Mouse (Mus musculus): ENCODE data around the gene 2200002D01Rik. TPM values are rescaled to one million over a fixed set of nuclear protein-coding genes. Genes with fewer than 3 reads are reported as not detected.
A peak's percentile ranks its signal among the peaks of the same experiment; 100 is the strongest.

Gene 2200002D01Rik
- total RNA-seq, 2 experiments from 2014 or later: 0.73 to 3.7 TPM

DNA sequence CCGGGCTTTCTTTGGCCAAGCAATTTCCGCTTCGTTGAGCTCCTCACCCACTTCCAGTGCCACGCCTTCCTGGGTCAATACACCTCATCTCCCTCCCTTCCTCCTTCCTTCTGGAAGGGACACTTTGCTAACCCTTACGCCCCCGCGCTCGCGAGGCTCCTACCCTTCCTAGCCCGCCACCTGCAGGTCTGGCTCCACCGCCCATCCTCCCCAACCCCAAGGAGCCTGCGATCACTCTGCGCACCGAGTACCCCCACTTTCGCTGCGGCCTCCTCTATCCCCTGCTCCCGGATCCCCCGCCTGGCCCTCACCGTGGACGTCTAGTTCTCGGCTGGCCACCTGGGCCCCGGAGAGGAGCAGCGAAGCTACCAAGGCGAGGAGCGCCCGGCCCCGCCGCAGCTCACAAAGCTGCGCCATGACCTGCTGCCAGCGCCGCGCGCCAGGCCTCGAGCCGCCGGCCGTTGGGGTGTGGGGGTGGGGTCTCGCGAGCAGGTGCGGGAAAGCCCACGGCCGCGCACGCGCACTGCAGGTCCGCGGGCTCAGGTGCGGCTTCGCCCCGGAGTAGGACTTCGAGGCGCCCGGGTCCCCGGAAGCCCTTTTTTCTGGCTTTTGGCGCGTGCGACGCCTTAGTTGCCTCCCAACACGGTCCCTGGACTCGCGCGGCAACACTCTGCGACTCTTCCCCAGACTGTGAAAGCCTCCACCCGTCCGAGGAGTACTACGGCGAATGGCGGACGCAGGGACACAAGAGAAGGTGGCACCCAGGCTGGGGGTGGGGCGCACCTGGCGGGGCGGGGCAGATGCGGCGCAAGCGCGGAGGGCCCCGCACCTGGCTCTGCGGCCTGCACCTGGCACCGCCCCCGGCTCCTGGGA is 33.2 kb upstream of the 2200002D01Rik start, which contains the start of gene Spint2:
Gene Spint2 (minus strand): TSS at position 712 of the 873 bp plus-strand sequence.
- intact Hi-C loops (cut with DNase I): loop anchor here (5.0 kb wide), 1 partner anchor 34 kb away; the partner anchor contains the start of gene 2200002D01Rik

DNA sequence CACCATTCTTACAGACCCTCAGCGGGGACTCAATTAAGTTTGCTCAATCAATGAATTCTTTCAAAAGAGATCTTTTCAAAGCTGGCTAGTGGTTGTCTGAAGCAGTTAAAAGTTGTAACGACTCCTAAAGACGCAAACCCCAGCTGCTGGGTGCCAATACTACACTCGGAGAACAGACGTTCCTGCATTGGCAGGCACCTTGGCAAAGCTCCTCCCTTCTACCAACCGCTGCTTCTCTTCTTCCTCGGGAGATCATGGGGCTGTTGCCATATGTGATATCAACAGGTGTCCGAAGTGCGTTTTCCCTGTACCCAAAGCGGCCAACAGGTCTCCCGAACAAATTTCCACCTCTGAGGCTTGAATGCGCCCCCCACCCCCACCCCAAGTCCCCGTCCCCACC is 32.5 kb upstream of the 2200002D01Rik start:
- intact Hi-C loops (cut with DNase I): loop anchor here (5.0 kb wide), 1 partner anchor 34 kb away; the partner anchor contains the start of gene 2200002D01Rik
- DNase-seq (ENCODE audit: low spot score): no peak

More for the DNA sequence above, 33.2 kb upstream of the 2200002D01Rik start, which contains the start of gene Spint2:
- DNase-seq (ENCODE audit: low spot score): no peak

DNA sequence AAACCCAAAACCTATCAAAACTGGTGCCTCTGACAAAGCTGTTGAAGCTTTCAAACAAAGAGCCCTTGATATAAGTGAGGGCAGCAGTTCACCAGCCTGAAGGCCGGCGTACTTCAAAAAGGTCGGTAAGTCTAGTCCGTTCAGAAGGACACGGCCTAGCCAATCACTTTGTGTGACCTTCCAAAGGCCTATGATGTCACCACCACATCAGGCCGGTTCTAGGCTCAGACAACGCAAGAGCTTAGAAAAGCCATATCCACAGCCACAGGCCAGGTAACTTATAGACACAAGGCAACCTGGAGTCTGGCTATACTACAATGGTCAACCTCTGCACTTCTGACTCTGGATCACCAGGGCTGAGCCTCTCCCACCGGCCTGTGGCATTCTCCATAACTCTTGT is 31.7 kb upstream of the 2200002D01Rik start:
- intact Hi-C loops (cut with DNase I): loop anchor here (5.0 kb wide), 1 partner anchor 33 kb away; the partner anchor contains the start of gene 2200002D01Rik
- no peak for DNase-seq (ENCODE audit: low spot score)

DNA sequence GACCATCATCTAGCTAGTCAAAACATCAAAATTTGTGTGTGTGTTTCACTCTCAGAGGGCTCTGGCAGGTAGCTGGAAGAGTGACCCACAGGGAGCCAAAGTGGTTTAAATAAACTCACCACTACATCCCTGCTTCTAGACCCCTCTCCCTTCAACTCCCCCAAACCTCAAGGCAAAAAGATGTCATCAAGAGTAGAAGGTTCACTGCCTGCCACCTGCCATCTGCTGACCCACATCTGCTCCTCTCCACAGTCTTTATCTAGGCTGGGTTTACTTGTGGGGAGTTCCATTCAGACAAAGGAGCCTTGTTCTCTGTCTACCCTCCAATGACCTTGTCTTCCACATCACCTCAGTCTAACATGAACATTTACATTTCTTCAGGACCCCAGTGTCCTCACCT is 31.0 kb upstream of the 2200002D01Rik start:
- intact Hi-C loops (cut with DNase I): no loop called here
- DNase-seq (ENCODE audit: low spot score): no peak

DNA sequence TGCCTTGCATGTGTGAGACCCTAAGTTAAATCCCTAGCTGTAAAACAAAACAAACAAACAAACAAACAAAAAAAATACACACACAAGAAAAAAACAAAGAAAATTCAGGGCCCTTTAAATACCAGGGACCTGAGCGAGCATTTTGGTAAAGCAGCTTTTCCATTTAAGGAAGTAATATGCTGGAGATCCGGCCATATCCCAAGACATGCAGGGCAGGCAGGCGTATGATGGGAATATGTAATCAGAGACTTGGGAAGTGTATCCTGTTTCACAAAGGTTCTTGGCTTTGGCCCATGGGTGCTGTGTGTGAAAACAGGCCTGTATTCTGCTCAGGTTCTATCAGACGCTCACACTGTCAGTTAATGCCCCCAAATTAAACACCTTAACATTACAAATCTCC is 29.2 kb upstream of the 2200002D01Rik start:
- DNase-seq (ENCODE audit: low spot score): no peak
- intact Hi-C loops (cut with DNase I): no loop called here

DNA sequence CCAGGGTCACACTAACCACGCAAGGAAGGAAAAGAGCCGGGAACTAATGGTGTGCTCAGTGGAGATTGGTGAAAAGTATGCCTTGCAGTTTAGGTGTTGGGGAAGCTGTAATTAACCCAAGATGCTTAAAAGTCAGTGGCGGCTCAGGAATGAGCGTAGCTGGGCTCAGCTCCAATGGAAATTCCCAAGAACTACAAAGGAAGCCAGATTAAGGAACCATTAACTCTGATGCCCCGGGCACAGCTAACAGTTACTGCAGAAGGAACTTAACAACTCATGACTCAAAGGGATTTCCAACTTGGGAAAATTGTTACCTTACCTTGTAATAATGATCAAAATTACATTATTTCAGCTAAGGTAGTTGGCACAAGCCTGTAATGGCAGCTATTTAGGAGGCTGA is 28.4 kb upstream of the 2200002D01Rik start:
- DNase-seq (ENCODE audit: low spot score): no peak
- intact Hi-C loops (cut with DNase I): no loop called here

DNA sequence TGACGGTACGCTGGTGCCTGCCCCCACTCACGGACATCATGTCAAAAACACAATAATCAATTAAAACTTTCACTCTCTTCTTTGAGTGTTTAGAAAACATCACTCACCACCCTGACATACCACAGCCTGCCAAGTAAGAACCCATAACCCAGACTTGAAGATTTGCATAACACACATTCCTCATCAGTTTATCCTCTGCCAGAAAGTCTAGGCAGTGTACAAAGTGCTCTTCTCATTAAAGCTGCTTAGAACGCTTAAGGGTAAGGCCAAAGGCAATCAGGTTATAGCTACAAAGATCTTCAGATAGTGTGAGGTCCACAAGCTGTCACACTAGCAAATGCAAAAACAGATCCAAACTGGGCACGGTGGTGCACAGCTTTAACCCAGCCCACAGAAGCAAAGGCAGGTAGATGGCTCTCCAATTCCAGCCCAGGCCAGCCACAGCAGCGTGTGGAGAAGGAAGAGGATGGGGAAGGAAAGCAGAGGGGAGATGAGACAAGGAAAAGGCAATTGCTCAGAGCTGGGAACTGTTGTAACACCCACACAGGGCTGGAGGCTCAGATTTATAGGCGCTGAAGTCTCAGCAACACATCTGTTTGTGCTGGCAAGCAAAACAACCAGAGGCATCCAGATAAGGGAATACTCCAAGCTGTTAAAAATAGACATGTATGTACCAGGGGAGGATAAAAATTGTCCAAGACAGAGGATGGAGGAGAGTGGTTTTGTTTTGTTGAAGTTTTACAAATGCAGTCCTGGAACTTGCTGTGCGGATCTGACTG is 23.6 kb upstream of the 2200002D01Rik start:
- DNase-seq (ENCODE audit: low spot score): no peak

DNA sequence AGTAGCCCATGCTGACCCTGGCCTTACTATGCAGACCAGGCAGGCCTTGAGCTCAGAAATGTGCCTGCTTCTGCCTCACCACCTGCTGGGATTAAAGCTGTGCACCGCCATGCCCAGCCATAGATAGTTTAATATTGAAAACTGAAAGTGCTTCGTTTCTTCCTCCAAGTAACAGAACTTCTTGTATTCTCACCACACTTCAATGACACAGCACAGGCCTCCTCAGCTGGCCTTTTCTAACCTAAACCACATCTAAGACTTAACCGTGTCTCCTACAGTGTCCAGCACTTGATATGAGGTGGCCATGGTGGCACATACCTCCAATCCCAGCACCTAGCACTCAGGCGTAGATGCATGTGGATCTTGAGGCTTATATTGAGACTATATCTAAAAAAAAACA is 22.2 kb upstream of the 2200002D01Rik start:
- intact Hi-C loops (cut with DNase I): no loop called here
- no peak for DNase-seq (ENCODE audit: low spot score)

More for the DNA sequence above, 23.6 kb upstream of the 2200002D01Rik start:
- intact Hi-C loops (cut with DNase I): no loop called here

DNA sequence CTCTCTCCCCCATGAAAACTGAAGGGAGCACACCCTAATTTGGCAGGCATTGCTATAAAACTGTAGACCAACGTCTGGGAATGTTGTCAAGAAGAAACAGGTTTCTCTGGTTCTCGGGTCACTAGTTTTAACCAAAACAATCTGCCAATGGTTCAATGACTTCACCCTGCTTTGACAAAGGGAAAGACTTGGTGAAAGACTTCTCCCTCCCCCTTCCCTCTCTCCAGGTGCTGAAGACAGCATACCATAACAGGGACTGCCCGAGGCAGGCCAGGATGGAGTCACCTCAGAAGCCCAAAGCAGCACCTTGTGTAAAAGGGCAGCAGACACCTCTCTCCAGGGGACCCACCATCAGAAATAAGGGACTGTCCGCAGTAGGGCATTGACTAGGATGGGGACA is 18.7 kb upstream of the 2200002D01Rik start:
- no peak for DNase-seq (ENCODE audit: low spot score)
- intact Hi-C loops (cut with DNase I): no loop called here

DNA sequence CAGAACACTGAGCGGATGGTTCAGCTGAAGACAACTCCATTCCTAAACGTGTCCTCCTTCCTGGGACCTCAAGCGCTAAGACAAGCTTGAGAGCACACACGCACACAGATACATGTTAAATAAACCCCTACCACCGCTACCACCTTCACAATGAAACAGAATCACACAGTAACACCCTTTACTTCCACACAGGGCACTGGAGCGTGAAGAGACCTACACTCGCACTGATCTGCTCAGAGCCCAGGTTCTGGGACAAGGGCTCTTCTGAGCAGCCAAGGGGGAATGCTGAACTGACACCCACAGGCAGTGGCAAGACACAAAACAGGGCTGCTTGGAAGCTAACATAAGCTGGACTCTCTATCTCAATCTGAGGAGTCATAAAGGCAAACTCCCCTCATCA is 17.4 kb upstream of the 2200002D01Rik start:
- intact Hi-C loops (cut with DNase I): no loop called here
- no peak for DNase-seq (ENCODE audit: low spot score)

DNA sequence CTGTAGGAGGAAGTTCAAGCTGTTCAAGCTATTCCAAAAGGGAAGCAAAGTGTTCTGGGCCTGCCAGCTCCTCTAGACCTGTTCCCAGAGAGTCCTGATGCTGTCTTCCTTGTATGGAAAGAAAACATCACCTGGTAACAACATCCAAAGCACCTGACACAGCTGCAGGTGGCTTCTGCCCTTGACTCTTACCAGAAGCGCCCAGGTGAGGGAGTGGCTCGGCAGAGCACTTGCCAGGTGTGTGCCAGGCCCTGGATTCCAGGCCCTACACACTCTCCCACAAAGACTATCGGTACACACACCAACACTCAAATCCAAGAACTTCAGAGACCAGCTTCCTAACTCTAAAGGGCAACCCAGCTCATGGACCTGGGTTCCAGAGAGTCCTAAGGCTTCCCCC is 15.6 kb upstream of the 2200002D01Rik start:
- no peak for DNase-seq (ENCODE audit: low spot score)
- intact Hi-C loops (cut with DNase I): no loop called here

DNA sequence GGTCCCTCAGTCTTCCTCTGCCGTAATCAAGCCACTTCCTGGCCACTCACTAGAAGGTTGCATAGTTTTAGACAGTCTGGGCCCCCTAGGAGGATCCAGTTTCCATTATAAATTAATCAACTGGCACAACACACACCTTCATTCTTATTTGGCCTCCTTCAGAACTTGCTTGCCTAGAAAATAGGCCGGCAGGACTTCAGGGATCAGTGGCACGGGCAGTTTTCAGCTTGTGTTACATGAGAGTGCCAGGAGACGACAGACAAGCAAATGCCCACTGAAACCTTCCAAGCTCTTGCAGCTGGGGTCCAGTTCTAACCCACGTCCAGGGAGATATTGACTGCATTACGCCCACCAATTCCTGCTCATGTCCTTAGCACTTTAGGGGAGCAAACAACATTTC is 13.9 kb upstream of the 2200002D01Rik start:
- intact Hi-C loops (cut with DNase I): no loop called here
- no peak for DNase-seq (ENCODE audit: low spot score)

DNA sequence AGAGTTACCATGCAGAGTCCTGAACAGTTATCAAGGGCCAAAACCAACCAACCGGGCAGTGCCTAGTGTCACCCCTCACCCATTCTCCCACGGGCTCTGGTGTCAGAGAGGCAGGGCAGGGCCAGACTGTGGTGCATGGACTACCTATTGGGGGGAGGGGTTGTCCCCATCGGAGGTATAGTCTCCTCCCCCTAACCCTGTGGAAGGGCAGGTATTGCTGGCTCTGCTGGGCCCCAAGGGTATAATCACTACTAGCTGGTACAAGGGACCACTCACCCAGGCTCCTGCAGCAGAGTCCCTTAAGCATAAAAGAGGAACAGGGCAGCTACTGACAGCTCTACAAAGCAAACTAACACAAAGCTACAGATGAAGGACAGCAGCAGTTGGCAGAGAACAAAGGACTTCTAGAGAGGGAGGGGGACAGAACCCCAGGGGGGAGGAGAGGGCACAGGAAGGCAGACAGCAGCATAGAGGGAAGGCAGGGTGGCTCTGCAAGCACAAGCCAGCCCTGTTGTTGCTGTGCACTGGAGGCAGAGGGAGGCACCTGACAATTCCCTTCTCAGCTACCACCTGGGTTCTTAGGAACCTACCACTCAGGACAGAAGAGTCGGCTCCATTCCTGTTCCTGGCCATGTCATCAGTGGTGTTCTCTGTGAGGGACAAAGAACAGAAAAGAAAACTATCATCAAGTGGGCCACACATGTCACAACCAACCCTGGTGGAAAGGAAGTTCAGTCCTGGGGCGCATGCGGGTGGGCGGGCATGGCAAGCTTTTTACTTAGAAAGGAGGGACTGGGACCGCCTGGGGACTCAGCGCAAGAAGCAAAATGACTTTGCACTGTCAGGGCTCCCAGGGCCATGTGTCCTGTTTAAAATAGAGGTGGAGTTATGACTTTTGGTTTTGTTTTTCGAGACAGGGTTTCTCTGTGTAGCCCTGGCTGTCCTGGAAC is 11.8 kb upstream of the 2200002D01Rik start:
- intact Hi-C loops (cut with DNase I): no loop called here
- no peak for DNase-seq (ENCODE audit: low spot score)

DNA sequence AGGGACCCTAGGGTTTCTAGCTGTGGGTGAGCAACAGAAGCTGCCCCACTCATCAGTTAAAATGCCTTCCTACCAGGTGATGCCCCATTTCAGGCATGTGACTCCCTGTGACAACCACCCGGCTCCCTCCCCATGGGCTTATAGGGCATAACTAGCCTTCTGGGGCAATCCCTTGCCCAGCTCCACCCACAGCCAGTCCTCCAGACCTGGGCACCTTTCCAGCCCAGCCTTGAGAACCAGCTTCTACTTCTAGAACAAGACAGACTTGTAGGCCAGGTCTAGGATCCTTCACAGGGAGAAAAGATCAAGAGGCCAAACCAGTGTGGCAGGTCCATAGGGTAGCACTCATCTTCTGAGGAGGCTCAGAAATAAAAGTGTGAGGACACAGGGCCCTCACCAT is 9.1 kb upstream of the 2200002D01Rik start:
- no peak for DNase-seq (ENCODE audit: low spot score)
- intact Hi-C loops (cut with DNase I): no loop called here

DNA sequence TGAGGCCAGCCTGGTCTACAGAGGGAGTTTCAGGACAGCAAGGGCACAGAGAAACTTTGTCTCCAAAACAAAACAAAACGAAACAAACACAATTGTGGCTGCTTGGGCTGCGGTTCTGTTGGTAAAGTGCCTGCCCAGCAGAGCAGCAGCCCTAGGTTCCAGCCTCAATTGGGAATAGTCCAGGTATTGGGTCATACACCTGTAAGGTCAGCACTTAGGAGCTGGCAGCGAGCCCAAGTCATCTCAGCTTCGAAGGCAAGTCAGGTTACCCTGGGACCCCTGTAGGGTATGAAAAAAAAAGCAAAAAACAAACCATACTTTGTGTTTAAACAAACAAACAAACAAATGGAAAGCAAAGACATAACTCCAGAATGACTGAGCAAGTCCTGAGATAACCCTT is 7.6 kb upstream of the 2200002D01Rik start:
- intact Hi-C loops (cut with DNase I): no loop called here
- no peak for DNase-seq (ENCODE audit: low spot score)

DNA sequence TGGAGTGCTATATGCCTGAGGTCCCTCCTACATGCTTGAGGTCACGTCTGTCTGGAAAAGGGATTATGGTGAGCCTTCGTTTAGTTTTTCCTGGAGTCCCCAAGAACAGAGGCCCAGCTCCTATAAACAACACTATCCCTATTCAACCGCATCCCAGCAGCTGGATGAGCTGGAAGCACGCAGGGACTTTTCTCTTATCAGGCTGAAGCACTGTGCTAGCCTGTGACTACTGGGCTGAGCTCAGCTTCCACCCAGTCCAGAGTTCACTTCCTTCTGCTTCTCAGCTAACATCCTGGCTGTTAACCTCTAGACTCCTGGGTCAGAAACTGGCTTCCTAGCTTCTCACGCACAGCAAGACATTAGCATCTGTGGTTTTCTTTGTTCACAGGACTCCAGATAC is 5.6 kb upstream of the 2200002D01Rik start:
- no peak for DNase-seq (ENCODE audit: low spot score)
- intact Hi-C loops (cut with DNase I): no loop called here

DNA sequence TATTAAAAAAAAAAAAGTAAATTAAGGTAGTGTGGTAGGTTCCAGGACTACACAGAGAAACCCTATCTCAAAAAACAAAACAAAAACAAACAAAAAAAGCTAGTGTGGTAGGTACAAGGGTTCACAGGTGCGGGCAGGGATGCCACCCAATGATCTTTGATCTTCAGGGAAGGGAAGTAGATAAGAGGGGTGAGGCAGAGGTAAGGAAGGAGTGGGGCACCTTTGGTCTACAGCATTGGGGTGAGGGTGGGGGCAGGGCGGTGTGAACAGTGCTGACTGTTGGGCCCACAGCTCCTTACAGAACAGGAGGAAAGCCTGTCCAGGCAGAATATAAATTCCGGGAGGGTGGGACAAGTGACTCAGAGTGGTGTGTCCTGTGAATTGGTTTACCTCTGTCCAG is 2.9 kb upstream of the 2200002D01Rik start:
- no peak for DNase-seq (ENCODE audit: low spot score)
- intact Hi-C loops (cut with DNase I): no loop called here

DNA sequence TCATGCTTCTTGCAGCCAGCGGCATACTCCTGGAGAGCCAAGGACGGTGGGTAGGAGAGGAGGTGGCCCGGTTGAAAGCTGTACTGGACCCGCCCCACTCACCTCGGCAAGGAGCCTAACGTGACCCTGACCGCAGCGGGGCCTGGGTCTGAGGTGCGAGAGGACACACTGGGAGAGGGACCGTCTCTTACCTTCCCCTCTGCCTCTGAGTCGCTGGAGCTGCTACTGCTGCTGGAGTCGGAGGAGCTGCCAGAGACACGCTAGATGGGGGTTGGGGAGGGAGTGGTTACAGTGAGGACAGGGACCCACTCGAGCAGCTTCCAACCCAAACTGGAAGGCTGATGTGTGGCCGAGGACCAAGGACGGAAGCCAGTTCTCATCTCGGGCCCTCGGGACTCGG is 560 bp downstream of the 2200002D01Rik start:
- intact Hi-C loops (cut with DNase I): loop anchor here (1.0 to 5.0 kb wide), 3 partner anchors 35 to 120 kb away; partner anchors contain the start of genes Ryr1 and Spint2
- no peak for DNase-seq (ENCODE audit: low spot score)

DNA sequence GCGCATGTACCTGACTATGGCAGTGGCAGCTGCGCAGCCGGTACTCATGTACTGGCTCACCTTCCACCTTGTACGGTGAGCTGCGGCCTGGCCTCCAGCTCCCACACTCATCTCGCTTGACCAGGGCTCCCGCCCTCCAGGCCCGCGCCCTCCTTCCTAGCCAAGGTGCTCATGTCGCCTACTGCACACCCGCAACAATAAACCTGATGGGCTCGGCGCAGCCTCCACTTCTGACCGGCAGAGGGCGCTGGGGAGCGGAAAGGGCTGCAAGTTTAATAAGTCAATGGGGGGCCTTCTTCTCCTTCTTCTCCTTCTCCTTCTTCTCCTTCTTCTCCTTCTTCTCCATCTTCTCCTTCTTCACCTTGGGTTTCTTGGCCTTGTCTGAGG is 959 bp downstream of the 2200002D01Rik start:
- intact Hi-C loops (cut with DNase I): loop anchor here (1.0 to 5.0 kb wide), 3 partner anchors 35 to 120 kb away; partner anchors contain the start of genes Ryr1 and Spint2
- peak; percentile 53 for DNase-seq (ENCODE audit: low spot score)
